Comparison of ENCODE assay signal across 28 mouse cellular contexts in genomic region chr3:159373177-159373576, GRCm38 (mm10).
DNase-seq lines count a peak whose midpoint lies in the region; ATAC-seq and TF ChIP-seq lines count a peak whose summit lies in the region.
"Had no signal": no experiment of that assay in that cellular context is flagged by ENCODE, and none has a peak within 500 bp of the region (broad histone marks: within the 10 kb centered on the region; RNA-seq: fewer than 3 reads in every experiment).

No protein-coding gene starts in this region.

- ATAC-seq in forebrain, embryonic 14.5 days: no peak
- no peak for ATAC-seq in forebrain, embryonic 12.5 days (ENCODE audit: low FRiP score)
- ATAC-seq in limb, embryonic 14.5 days (ENCODE audit: low FRiP score, low read depth): no peak
- ATAC-seq: CD4-positive, CD25-positive, alpha-beta regulatory T cell, adult 4 months; forebrain, embryonic 13.5 days; lung, postnatal 0 days; midbrain, embryonic 13.5 days had no signal

- H3K9ac ChIP-seq in forebrain, embryonic 14.5 days (ENCODE audit: low read length): no peak overlapping the region
- H3K9ac ChIP-seq in forebrain, embryonic 12.5 days: no peak overlapping the region
- no peak overlapping the region for H3K9ac ChIP-seq in limb, embryonic 14.5 days (ENCODE audit: low read depth, low read length, severe bottlenecking)
- H3K9ac ChIP-seq: embryonic facial prominence, embryonic 15.5 days; forebrain, embryonic 13.5 days; heart, embryonic 15.5 days; hindbrain, embryonic 12.5 days; limb, embryonic 15.5 days; liver, embryonic 13.5 days; midbrain, embryonic 13.5 days had no signal

- peak; percentile 8 for DNase-seq in forebrain, embryonic 14.5 days (ENCODE audit: low spot score)
- peak; percentile 24 to 34 for DNase-seq in heart, postnatal 10 days
- DNase-seq in heart, postnatal 25 days (ENCODE audit: low spot score): no peak
- DNase-seq in limb, embryonic 14.5 days (ENCODE audit: low spot score): peak; percentile 33
- no peak for DNase-seq in limb, embryonic 10.5 days (ENCODE audit: low spot score)
- DNase-seq in right cerebral cortex, adult 2 months (ENCODE audit: low spot score in 2 of 2): no peak
- DNase-seq: cerebellum, adult 2 months; cerebellum, postnatal 14 days; gastrocnemius, postnatal 14 days; kidney, adult 8-10 months; kidney, postnatal 4 days; liver, embryonic 13.5 days; lung, adult 18-20 months; lung, postnatal 4 days; right cerebral cortex, postnatal 14 days; thymus, postnatal 14 days had no signal

- H3K27me3 ChIP-seq in forebrain, embryonic 14.5 days (replicated peaks; ENCODE audit: control insufficient read depth, insufficient read depth, low read length): no peaks in the 10 kb centered on the region
- no peaks in the 10 kb centered on the region for H3K27me3 ChIP-seq in forebrain, embryonic 12.5 days
- H3K27me3 ChIP-seq in limb, embryonic 14.5 days (ENCODE audit: control insufficient read depth, insufficient read depth, low read length): no peaks in the 10 kb centered on the region
- H3K27me3 ChIP-seq in limb, embryonic 10.5 days (ENCODE audit: low read depth, poor library complexity, severe bottlenecking): no peaks in the 10 kb centered on the region
- H3K27me3 ChIP-seq: embryonic facial prominence, embryonic 15.5 days; forebrain, embryonic 13.5 days; heart, embryonic 15.5 days; hindbrain, embryonic 12.5 days; limb, embryonic 15.5 days; liver, embryonic 13.5 days; megakaryocyte, embryonic 14.5 days; midbrain, embryonic 13.5 days had no signal

- H3K4me3 ChIP-seq in forebrain, embryonic 14.5 days (ENCODE audit: low read depth, low read length): no peak overlapping the region
- H3K4me3 ChIP-seq in forebrain, embryonic 12.5 days (replicated peaks): no peak overlapping the region
- no peak overlapping the region for H3K4me3 ChIP-seq in limb, embryonic 14.5 days (replicated peaks; ENCODE audit: low read length)
- no peak overlapping the region for H3K4me3 ChIP-seq in limb, embryonic 10.5 days
- H3K4me3 ChIP-seq: embryonic facial prominence, embryonic 10.5 days; embryonic facial prominence, embryonic 15.5 days; forebrain, embryonic 13.5 days; heart, embryonic 15.5 days; hindbrain, embryonic 12.5 days; limb, embryonic 15.5 days; liver, embryonic 13.5 days; megakaryocyte, embryonic 14.5 days; midbrain, embryonic 13.5 days had no signal

- H3K27ac ChIP-seq in forebrain, embryonic 14.5 days (ENCODE audit: low read depth, low read length): no peak overlapping the region
- H3K27ac ChIP-seq in forebrain, embryonic 12.5 days: no peak overlapping the region
- H3K27ac ChIP-seq in limb, embryonic 14.5 days (replicated peaks; ENCODE audit: low read depth, low read length): no peak overlapping the region
- no peak overlapping the region for H3K27ac ChIP-seq in limb, embryonic 10.5 days
- H3K27ac ChIP-seq: embryonic facial prominence, embryonic 10.5 days; embryonic facial prominence, embryonic 15.5 days; forebrain, embryonic 13.5 days; heart, embryonic 15.5 days; hindbrain, embryonic 12.5 days; kidney, postnatal 0 days; limb, embryonic 15.5 days; liver, embryonic 13.5 days; midbrain, embryonic 13.5 days had no signal

- no peak overlapping the region for H3K4me2 ChIP-seq in forebrain, embryonic 14.5 days (ENCODE audit: low read length)
- no peak overlapping the region for H3K4me2 ChIP-seq in forebrain, embryonic 12.5 days
- H3K4me2 ChIP-seq in limb, embryonic 14.5 days (replicated peaks; ENCODE audit: low read depth, low read length, severe bottlenecking): no peak overlapping the region
- H3K4me2 ChIP-seq: embryonic facial prominence, embryonic 15.5 days; forebrain, embryonic 13.5 days; heart, embryonic 15.5 days; hindbrain, embryonic 12.5 days; limb, embryonic 15.5 days; liver, embryonic 13.5 days; midbrain, embryonic 13.5 days had no signal

- no peak for TF ChIP-seq POLR2A in limb, embryonic 14.5 days (IDR thresholded peaks at IDR 0.05; ENCODE audit: borderline replicate concordance, extremely low read depth, insufficient read depth, insufficient read length)

- H3K4me1 ChIP-seq in forebrain, embryonic 14.5 days (ENCODE audit: control insufficient read depth, insufficient read depth, low read length): no peaks in the 10 kb centered on the region
- H3K4me1 ChIP-seq in forebrain, embryonic 12.5 days: no peaks in the 10 kb centered on the region
- H3K4me1 ChIP-seq in limb, embryonic 14.5 days (ENCODE audit: control insufficient read depth, insufficient read depth, low read length): no peaks in the 10 kb centered on the region
- no peaks in the 10 kb centered on the region for H3K4me1 ChIP-seq in limb, embryonic 10.5 days
- H3K4me1 ChIP-seq: embryonic facial prominence, embryonic 10.5 days; embryonic facial prominence, embryonic 15.5 days; forebrain, embryonic 13.5 days; heart, embryonic 15.5 days; hindbrain, embryonic 12.5 days; limb, embryonic 15.5 days; liver, embryonic 13.5 days; megakaryocyte, embryonic 14.5 days; midbrain, embryonic 13.5 days had no signal

- H3K36me3 ChIP-seq in forebrain, embryonic 14.5 days (ENCODE audit: control insufficient read depth, insufficient read depth, low read length): no peaks in the 10 kb centered on the region
- H3K36me3 ChIP-seq in forebrain, embryonic 12.5 days (replicated peaks): no peaks in the 10 kb centered on the region
- H3K36me3 ChIP-seq in limb, embryonic 14.5 days (ENCODE audit: control insufficient read depth, insufficient read depth, low read length): no peaks in the 10 kb centered on the region
- H3K36me3 ChIP-seq in limb, embryonic 10.5 days: no peaks in the 10 kb centered on the region
- H3K36me3 ChIP-seq: embryonic facial prominence, embryonic 10.5 days; embryonic facial prominence, embryonic 15.5 days; heart, embryonic 15.5 days; hindbrain, embryonic 12.5 days; limb, embryonic 15.5 days; liver, embryonic 13.5 days; midbrain, embryonic 13.5 days had no signal

- intact Hi-C loops in heart, postnatal 10 days (cut with DNase I): no loop called here
- intact Hi-C loops in heart, postnatal 25 days (cut with DNase I): no loop called here

- H3K9me3 ChIP-seq in forebrain, embryonic 14.5 days (replicated peaks; ENCODE audit: control insufficient read depth, low read length): no peaks in the 10 kb centered on the region
- H3K9me3 ChIP-seq in forebrain, embryonic 12.5 days: no peaks in the 10 kb centered on the region
- H3K9me3 ChIP-seq in limb, embryonic 14.5 days (ENCODE audit: control insufficient read depth, low read length): no peaks in the 10 kb centered on the region
- no peaks in the 10 kb centered on the region for H3K9me3 ChIP-seq in limb, embryonic 10.5 days (replicated peaks)
- H3K9me3 ChIP-seq: embryonic facial prominence, embryonic 10.5 days; embryonic facial prominence, embryonic 15.5 days; forebrain, embryonic 13.5 days; heart, embryonic 15.5 days; hindbrain, embryonic 12.5 days; limb, embryonic 15.5 days; liver, embryonic 13.5 days; midbrain, embryonic 13.5 days had no signal

Comparison
In these comparisons a context has a peak if more than half of its experiments do, and no peak if none do; other contexts are left out.
1. DNase-seq: peak in forebrain, embryonic 14.5 days (single experiment), heart, postnatal 10 days (2 of 2) and limb, embryonic 14.5 days (single experiment); none in heart, postnatal 25 days (single experiment), limb, embryonic 10.5 days (single experiment) and right cerebral cortex, adult 2 months (0 of 2).